Mouse (Mus musculus) naive thymus-derived CD4-positive, alpha-beta T cell, adult 2 months (primary cell): ENCODE results near the gene C1qtnf1.

ENCODE experiments used
- DNase-seq: peaks from one replicate; pipeline ENCODE4 v3.0.0-alpha.2; 2011; ENCODE audit warnings: low read depth

Gene C1qtnf1

DNA sequence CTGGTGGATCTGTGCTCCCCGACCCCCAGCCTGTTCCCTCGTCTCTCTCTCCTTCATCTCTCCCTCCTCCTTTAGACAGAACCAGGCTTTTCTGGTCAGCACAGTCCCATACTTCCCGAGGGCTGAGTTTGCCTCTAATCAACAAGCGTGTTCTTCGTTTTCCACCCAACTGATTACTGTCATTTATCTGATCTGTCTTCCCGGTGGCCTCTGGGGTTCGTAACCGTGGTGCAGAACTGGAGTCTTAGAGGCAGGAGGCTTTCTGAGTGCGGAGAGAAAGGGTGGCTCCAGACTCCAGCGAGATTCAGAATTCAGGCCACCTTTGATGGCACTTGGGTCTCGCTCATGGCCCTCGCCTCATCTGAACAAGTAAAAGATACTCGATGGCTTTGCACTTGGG is 6.1 kb downstream of the C1qtnf1 start:
- no peak for DNase-seq

DNA sequence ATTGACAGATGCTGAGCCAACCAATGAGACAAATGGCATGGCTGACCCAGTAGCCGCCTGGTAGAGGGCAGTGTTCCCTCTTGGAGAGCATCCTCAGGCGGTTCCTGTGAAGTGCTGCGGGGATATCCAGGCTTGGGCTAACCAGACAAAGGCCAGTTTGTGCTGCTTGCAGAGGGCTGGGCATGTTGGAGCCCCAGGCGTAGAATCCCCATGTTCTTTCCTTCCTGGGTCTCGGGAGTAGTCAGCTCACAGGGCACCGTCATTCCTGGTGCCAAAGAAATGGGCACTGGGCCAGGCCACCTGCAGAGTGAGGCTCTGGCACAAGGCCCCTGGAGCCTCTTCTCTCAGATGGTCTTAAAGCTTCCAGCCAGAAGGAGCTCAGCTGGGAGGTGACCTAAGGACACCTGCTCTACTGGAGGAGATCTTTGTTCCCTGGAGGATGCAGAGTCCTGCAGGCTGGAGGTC is 8.5 kb downstream of the C1qtnf1 start:
- no peak for DNase-seq

DNA sequence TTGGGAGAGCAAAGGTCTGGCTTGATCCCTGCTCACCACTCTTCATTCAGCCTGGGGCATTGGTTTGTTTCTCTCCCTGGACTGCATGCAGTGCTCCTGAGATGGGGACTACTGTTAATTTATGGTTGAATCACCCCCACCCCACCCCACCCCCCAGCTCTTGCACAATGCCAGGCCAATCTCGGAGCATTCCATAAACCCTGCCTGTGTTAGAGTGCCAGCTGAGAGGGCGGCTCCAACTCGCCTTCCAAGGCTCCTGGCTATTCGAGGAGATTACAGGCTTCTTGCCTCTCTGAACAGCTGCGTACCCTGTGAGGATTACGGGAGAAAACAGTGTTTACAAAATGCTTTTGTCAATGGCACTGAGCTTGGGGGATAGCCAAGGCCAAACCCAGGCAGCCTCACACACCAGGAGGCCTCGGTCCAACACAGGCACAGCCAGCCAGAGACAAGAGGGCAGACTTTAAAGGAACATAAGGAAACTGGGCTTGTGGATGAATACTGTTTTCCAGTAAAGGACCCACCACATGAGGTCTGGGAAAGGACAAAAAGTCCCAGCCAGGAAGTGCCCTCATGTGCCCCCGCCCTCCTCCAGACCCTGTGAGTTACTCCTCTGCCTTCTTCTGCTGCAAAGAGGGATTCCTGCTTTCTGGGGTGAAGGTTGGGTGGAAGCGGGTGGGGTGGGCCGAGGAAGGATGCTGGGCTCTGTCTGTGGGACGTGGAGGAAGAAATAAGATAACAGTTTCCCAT is 10.8 kb downstream of the C1qtnf1 start:
- DNase-seq, result no peak

DNA sequence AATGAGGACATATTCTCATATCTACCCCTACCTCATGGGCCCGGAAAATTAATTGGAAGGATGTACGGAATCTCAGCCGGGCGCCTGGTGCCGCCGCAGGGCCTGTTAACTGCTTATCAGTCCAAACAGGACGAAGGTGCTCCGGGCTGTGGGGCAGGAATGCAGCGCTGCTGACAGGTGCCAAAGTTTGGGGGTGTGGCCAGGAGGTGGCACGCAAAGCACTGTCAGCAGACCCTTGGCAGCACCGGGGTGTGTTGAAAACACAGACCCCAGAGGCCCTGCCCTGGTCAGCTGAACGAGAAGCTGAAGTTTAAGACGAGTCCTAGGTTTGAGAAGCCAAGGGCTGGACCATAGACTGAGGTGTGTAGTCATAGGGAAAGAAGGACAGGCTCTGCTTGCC is 14.7 kb downstream of the C1qtnf1 start:
- no peak for DNase-seq

DNA sequence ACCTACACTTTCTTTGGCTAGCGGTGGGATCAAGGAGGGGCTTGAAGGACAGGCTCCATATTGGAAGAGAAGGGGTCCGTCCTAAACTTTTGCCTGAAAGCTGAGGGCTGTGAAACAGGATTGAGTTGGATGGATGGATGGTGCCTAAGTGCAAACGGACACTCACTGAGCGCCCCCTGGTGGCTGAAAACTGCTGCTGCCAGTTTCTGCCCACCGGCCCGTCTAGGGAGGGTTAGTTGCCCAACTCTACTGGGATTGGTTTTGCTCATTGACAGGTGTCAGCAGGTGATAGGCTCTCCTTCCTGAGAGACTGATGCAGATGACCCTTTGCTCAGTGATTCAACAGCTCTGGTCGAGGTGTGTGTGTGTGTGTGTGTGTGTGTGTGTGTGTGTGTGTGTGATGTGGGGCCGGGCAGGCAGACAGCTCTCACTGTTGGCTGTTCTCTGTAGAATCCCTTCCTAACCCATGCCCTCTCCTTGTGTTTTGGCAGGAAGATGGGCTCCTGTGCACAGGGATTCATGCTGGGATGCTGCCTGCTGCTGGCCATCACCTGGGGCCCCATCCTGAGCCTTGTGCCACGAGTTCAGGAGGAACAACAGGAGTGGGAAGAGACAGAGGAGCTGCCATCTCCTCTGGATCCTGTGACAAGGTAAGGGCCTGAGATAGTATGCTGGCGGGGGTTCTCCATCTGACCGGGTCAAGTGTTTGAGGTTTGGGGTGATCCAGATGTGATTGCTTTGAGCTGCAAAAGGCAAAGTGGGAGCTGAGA is 15.4 kb downstream of the C1qtnf1 start:
- peak; percentile 81 for DNase-seq

DNA sequence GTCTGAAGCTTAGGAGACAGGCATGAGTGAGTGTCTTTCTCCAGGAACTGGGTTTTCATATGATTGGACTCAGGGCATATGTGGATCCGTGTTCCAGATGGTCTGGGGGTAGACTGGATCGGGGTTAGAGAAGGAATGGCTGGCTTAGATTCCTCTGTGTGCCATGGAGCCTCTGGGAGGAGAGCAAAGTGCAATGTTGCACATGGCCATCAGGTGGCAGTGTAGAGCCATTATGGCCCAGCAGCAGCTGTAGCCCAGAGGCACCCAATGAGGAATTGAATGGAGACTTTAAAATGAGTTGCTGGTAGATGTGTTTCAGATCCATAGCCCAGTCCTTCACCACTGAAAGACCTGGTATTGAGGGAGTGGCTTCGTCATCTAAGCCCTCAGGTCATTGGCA is 17.8 kb downstream of the C1qtnf1 start:
- peak; percentile 87 for DNase-seq

DNA sequence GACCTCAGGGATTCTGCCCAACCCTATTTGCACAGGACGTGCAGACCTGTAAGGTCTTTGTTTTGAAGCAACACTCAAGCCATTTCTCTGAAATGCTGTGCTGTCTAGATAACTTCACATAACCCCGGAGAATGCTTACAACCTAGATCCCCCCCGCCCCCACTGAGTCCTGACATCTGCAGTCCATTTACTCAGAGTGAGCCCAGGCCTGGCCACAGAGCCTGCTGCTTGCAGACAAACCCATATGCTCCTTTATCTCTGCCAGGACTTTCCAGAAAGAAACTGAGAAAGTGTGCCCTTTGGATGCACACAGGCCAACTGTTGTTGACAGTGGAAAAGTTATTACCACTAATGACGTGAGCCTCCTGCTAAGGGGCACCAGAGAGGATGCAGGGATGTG is 19.3 kb downstream of the C1qtnf1 start:
- no peak for DNase-seq

DNA sequence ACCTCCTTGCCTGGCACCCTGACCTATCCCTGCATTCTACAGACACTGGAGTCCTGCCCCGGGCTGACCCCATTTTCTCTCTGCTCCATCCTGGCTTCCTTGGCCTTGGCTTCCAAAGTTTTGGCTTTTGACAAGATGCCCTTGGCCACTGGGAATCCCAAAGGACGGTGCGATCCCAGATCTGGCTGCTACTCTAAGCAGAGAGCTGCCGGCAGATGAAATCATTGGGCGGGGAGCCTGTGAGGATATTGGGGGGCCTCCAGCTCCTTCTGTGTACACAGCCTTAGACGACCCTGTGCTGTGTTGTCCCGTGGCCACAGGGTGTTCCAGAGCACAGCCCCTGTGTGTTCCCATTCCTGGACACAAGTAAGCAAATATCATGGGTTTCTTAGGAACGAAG is 20.4 kb downstream of the C1qtnf1 start:
- no peak for DNase-seq

DNA sequence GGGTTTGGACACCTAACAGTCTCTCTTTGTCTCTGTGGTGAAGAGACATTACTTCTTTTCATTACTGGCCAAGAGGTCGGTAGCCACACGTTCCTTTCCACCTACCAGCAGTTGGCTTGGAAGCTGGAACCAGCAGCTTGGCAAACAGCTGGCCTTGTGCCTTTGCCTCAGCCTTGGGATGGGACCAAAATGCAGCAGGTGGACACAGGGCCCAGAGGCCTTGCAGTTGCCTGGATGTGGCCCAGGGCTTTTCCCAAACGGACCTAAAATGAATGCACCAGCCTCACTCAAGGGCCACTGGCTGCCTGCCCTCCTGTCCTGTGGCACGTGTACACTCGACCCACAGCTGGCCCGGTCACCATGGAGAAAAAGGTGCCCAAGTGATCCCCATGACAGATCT is 23.2 kb downstream of the C1qtnf1 start:
- no peak for DNase-seq

DNA sequence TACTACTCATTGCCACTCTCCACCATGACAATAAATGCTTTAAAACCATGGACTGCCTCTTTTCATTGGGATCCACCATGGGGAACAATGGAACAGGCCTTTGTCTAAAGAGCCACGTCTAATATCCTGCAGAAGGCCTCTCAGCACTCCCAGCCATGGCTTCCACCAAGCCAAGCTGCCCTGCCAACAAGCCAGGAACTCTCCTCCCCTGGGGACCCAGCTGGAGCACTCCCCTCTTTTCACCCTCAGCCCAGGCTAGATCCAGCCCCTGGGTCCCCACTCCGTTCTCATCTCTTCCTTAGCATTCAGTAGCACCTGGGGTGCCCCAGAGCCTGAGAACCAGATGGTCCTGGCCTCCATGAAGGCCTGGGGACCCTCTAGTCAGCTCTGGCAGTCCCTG is 25.0 kb downstream of the C1qtnf1 start:
- DNase-seq, result no peak

DNA sequence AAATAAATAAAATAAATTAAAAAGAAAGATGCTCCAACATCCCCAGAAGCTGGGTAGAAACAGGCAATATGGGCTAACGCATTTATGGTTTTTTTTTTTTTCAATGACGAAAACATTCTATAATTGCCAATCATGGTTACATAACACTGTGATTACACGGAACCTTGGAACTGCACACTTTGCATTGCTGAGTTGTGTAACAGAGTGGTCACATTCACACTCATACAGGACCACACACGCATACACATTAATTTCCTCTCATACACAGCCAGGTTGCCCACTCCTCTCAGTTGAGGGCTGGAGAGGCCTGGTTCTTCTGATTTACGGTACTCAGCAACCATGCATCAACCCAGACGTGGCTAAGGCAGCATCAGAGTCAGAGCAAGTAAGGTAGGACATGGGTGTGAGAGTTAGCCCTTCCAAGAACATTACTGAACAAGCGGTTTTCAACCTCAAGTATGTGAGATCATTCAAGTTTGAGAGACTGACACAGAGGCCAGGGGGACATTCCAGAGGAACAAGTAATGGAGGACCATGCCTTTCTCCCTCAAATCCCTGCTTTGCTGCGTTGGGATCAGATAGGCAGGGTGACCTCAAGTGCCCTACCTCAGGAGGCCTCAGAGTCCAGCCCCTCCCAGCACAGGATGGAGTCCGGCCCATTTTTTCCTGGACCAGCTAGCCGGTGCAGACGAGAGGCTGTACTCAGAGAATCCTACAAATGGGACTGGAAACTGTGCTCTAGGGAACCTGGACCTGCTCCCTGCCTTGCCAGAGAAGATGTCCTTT is 26.1 kb downstream of the C1qtnf1 start:
- no peak for DNase-seq

DNA sequence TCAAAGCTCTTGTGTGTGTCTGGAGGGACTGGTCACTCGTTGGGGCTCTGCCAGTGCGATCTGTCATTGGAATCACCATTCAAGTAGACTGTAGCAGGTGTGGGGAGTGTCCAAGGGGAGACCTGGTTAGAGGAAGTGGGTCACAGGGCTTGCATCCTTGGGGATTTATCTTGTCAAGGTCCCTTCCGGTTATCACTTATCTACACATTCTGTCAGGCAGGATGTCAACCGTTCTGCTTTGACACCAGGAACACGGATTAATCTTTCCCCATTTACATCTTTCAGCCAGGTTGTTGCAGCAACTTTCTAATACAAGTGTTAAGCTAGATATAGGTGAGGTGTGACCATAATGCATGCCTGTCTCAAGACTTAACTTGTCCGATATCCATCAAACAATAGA is 27.8 kb downstream of the C1qtnf1 start:
- DNase-seq, result no peak

DNA sequence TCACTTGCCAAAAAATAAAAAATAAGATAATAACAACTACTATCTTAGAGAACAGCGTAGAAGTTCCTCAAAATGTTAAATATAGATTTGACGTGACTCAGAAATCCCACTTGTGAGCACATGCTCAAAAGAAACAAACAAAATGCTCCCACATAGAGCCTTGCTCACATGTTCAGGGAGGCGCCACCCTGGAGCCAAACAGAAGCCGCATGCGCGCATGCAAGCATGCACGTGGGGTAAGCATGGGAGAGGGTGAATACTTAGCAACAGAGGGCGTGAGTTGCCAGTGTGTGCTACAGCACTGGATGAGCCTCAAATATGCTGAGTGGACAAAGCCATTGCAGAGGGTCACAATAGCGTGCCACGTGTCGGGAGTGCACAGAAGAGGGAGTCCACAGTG is 28.9 kb downstream of the C1qtnf1 start:
- DNase-seq, result no peak

DNA sequence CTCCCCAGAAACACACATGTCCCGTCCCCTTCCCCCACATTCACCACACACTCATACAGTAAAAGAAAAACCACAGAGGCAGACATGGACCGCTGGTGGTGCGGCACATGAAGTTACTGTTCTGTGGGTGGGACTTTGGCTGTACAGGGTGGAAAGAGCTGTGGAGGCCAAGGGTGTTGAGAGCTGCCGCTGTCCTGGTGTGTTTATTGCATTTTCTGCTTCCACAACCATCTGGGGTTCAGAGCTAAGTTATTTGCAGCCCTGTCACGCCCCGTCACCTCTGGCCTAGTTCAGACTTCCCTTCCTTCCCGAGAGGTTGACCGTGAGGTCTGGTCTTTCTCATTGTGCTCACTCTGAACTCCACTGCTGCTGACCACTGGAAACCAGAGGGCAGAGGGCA is 31.0 kb downstream of the C1qtnf1 start:
- DNase-seq, result peak; percentile 41

DNA sequence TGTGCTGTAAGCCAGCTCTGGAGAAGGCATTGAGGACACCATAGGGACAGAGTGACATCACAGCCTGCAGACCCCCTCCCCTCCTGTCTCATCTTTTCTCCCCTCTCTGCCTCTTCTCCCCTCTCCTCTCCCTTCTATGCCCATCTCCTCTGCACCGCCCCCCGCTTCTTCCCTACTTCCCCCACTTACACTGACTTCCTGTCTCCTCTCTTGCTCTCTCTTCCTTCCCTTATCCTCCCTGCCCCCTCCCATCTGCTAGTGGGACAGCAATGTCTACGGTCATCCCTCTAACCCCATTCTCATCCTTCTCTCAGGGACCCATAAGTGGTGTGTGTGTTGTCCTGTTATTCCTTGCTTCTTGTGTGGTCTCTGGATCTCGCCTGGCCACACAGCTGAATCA is 31.5 kb downstream of the C1qtnf1 start:
- no peak for DNase-seq

DNA sequence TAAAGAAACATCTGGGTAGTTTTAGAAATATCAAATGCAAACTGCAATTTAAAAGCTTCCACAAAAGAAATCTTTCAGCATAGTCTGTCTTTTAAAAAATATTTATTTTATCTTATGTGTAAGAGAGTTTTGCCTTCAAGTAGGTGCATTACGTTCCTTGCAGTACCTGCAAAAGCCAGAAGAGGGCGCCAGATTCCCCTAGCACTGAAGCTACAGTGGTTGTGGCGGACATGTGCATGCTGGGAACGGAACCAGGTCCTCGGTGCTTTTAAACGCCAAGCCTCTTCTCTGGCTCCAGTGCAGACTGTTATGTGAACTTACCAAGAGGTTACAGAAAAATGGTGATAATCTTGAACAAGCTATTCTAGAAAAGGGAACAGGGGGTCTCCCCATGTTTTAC is 32.3 kb downstream of the C1qtnf1 start:
- DNase-seq, result peak; percentile 80

DNA sequence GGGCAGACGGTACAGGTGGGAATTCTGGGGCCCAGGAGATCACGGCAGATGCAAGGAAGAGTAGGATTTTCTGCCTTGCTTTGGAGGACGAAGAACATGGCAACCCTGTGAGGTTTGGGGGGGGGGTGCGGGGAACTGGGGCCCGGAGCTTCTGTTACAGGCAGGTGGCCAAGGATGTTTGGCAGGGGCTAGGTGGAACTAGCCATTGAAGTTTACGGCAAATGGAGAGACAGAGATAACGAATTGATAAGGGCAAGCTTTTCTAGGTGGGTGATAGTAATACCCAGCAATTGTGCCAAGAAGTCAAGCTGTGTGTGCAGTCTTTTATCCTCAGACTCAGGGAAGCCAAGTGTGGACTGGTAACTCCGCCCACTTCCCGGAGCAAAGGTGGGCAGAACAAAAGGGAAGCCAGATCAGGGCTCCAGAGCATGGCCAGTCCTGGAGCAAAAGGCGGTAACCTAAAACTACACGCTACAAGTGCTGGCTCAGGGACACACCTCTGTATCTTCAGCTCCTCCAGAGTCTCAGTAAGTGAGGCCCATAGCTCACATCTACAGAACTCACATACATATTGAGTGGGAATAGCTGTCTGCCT is 39.5 kb downstream of the C1qtnf1 start:
- DNase-seq, result no peak

DNA sequence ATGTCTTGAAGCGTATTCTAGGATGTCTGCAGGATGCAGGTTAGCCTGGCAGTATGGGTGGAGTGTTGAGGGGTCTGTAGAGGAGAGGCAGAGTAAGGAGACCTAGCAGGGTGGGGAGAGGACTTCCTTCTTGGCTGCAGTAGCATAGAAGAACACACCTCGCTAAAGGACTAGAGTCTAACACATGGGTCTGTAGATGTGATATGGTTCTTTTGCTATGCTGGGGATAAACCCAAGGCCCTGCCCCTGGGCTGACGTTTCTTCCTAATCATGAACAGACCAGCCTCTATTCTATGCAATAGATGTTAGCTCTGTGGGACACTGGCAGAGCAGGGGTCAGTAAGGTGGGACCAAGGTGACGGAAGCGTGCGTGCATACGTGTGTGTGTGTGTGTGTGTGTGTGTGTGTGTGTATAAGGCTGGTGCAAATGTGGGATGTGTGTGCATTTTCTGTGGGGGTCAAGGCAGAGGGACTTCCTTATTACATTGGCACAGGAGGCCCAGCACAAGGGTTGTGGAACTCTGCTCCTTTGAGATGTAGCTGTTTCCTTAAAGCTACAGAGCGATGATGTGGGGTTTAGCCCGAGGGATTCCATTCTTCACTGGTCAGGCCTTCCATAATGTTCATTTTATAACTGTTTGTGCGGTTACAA is 41.6 kb downstream of the C1qtnf1 start:
- DNase-seq, result no peak

DNA sequence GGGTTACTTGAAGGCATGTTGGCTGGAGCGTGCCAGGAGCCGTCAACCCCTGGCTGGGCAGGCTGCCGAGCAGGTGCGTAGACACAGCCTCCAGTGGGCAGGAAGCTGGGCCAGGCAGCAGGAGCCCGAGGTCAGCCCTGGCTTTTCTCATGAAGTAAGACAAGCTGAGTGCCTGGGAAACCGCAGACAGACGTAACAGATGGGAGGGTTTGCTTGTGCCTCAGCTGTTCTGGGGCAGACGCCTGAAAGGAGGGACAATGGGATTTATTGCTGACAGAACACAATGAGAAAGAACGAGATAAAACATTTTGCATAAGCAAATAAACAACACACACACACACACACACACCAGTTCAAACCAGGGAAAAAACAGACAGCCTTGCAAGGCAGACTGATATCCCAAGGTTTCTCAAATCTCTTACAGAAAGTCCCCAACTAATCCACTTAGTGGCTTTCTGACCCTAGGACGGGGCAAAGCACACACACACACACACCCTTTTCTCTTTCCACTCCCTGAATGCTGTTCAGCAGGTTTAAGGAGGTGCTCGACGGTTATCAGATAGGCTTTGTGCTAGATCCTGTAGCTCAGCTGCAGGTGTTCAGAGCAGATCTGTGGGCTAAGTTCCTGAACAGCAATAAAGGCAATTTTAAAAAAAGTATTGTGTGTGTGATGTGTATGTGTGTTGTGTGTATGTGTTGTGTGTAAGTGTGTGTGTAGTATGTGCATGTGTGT is 42.4 kb downstream of the C1qtnf1 start:
- peak; percentile 47 for DNase-seq

DNA sequence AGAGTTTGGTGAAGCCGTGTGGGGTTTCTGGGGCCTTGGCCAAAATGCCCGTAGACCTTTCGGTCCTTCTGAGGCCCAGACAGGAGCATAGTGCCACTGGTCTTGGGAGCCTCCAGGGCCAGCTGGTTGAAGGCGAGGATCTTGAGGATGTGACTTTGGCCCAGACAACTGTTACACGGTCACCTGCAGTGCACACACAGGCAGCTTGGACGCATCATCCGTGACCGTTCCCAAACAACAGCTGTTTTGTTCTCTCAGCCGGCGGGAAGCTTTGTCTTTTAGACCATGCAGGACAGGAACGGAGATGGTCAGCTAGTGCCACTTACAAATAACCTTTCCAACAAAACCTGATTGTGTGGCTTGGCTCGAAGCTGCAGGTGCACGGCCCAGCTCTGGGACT is 43.7 kb downstream of the C1qtnf1 start:
- no peak for DNase-seq

DNA sequence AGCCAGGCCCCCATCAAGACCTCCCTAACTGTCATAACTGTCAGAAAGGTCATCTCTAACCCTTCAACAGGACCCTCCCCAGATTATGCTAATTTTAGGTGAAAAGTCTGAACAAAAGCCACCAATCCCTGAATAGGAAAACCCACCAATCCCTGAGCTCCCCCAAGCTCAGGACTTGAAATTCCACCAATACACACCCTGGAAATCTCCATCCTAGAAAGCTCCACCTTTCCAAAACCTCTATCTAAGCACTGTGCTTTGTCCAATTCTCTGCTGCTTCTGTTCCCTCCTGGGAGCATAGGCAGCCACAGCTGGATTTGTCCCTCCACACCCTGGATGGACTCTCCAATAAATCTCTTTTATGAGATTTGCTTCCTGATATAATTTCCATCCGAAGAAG is 45.2 kb downstream of the C1qtnf1 start:
- no peak for DNase-seq
